Mouse (Mus musculus) forebrain, embryonic 12.5 days (tissue): ENCODE measurements around the gene Slc9a2. TPM values are rescaled to one million over a fixed set of nuclear protein-coding genes. Genes with fewer than 3 reads are reported as not detected.
A peak's percentile ranks its signal among the peaks of the same experiment; 100 is the strongest.

Experiments
- ATAC-seq: fragments of 200-750 bp; cut with Nextera tagmentation; 2 replicates; pipeline ENCODE4 v1.8.0; 2017; ENCODE audit warnings: moderate TSS enrichment; ENCODE audit not compliant: low FRiP score
- H3K27ac ChIP-seq: fragments of 300-500 bp; sonication (generic); 2 replicates; pipeline ENCODE4 v1.5.1; 2016; ENCODE audit warnings: mild to moderate bottlenecking
- H3K27me3 ChIP-seq: fragments of 300-500 bp; sonication (generic); 2 replicates; pipeline ENCODE4 v1.6.1; 2016; ENCODE audit warnings: mild to moderate bottlenecking
- H3K36me3 ChIP-seq: fragments of 300-500 bp; sonication (generic); replicated peaks from 2 replicates; pipeline ENCODE4 v1.6.1; 2016; ENCODE audit warnings: mild to moderate bottlenecking
- H3K4me1 ChIP-seq: fragments of 300-500 bp; sonication (generic); 2 replicates; pipeline ENCODE4 v1.6.1; 2016
- H3K4me2 ChIP-seq: fragments of 300-500 bp; sonication (generic); 2 replicates; pipeline ENCODE4 v1.6.1; 2016; ENCODE audit warnings: mild to moderate bottlenecking, moderate library complexity
- H3K4me3 ChIP-seq: fragments of 300-500 bp; sonication (generic); replicated peaks from 2 replicates; pipeline ENCODE4 v1.5.1; 2016; ENCODE audit warnings: mild to moderate bottlenecking
- H3K9ac ChIP-seq: fragments of 300-500 bp; sonication (generic); 2 replicates; pipeline ENCODE4 v1.6.1; 2016; ENCODE audit warnings: mild to moderate bottlenecking
- H3K9me3 ChIP-seq: fragments of 300-500 bp; sonication (generic); 2 replicates; pipeline ENCODE4 v1.6.1; 2016
- WGBS: fragments of 180-500 bp; shearing (Covaris S2); methylation state at CpG from one replicate; pipeline ENCODE4 v1.1.7; 2016; 5-methylcytosine and 5-hydroxymethylcytosine counted together
- polyA plus RNA-seq: library from polyadenylated mRNA; unstranded; fragments of >200 nt; fragmentation: Nextera tagmentation; extraction: Ambion mirVana; gene quantifications from 2 replicates; pipeline ENCODE4 v1.2.1, GENCODE M21; 2016

The Slc9a2 gene
- polyA plus RNA-seq, 1 experiment from 2014 or later: 0.05 TPM

GRCm38 (mm10) chr1:40771196-40771970 is 91.0 kb downstream of the Slc9a2 start:
- 92% methylated on average over 7 of the region's 7 CpGs for WGBS
- ATAC-seq: no peak
- no peak overlapping the region for H3K9ac ChIP-seq
- no peaks in the 10 kb centered on the region for H3K9me3 ChIP-seq
- no peaks in the 10 kb centered on the region for H3K4me1 ChIP-seq
- no peak overlapping the region for H3K27ac ChIP-seq
- no peak overlapping the region for H3K4me3 ChIP-seq
- H3K27me3 ChIP-seq: no peaks in the 10 kb centered on the region
- no peak overlapping the region for H3K4me2 ChIP-seq
- no peaks in the 10 kb centered on the region for H3K36me3 ChIP-seq

GRCm38 (mm10) chr1:40773234-40773633 is 92.9 kb downstream of the Slc9a2 start:
- H3K27me3 ChIP-seq: no peaks in the 10 kb centered on the region
- no peak overlapping the region for H3K4me3 ChIP-seq
- 89% methylated on average over 5 of the region's 5 CpGs for WGBS
- H3K9ac ChIP-seq: no peak overlapping the region
- H3K36me3 ChIP-seq: no peaks in the 10 kb centered on the region
- no peak overlapping the region for H3K4me2 ChIP-seq
- no peaks in the 10 kb centered on the region for H3K9me3 ChIP-seq
- no peaks in the 10 kb centered on the region for H3K4me1 ChIP-seq
- no peak overlapping the region for H3K27ac ChIP-seq
- no peak for ATAC-seq

GRCm38 (mm10) chr1:40774040-40774439 is 93.7 kb downstream of the Slc9a2 start:
- H3K9me3 ChIP-seq: peaks cover 7% of the 10 kb centered on the region; the same call in 1 of the 2 replicates
- no peak overlapping the region for H3K27ac ChIP-seq
- ATAC-seq: no peak
- H3K36me3 ChIP-seq: peaks cover 6% of the 10 kb centered on the region; the same call in 1 of the 2 replicates
- 96% methylated on average over 10 of the region's 10 CpGs for WGBS
- H3K4me2 ChIP-seq: no peak overlapping the region
- H3K9ac ChIP-seq: no peak overlapping the region
- no peaks in the 10 kb centered on the region for H3K27me3 ChIP-seq
- no peaks in the 10 kb centered on the region for H3K4me1 ChIP-seq
- no peak overlapping the region for H3K4me3 ChIP-seq

GRCm38 (mm10) chr1:40776102-40776501 is 95.7 kb downstream of the Slc9a2 start:
- H3K27ac ChIP-seq: no peak overlapping the region
- H3K9me3 ChIP-seq: peaks cover 13% of the 10 kb centered on the region; the same call in 1 of the 2 replicates
- WGBS: 83% methylated on average over 2 of the region's 2 CpGs
- ATAC-seq: no peak
- peaks cover 16% of the 10 kb centered on the region for H3K36me3 ChIP-seq
- no peak overlapping the region for H3K9ac ChIP-seq
- no peaks in the 10 kb centered on the region for H3K27me3 ChIP-seq
- H3K4me2 ChIP-seq: no peak overlapping the region
- H3K4me3 ChIP-seq: no peak overlapping the region
- H3K4me1 ChIP-seq: no peaks in the 10 kb centered on the region

- Histone ChIP-seq H3K9me3 (peaks cover 13% of the 10 kb centered on the region; the same call in 1 of the 2 replicates), H3K27ac (no peak overlapping the region), H3K36me3 (peaks cover 16% of the 10 kb centered on the region), H3K27me3 (no peaks in the 10 kb centered on the region), H3K4me1 (no peaks in the 10 kb centered on the region), H3K4me3 (no peak overlapping the region), H3K4me2 (no peak overlapping the region), H3K9ac (no peak overlapping the region)
- ATAC-seq: no peak
- 92% methylated on average over 3 of the region's 3 CpGs for WGBS
Measured at GRCm38 (mm10) chr1:40776763-40777162, 96.4 kb downstream of the Slc9a2 start.

- no peaks in the 10 kb centered on the region for H3K4me1 ChIP-seq
- H3K27me3 ChIP-seq: no peaks in the 10 kb centered on the region
- H3K9me3 ChIP-seq: peaks cover 13% of the 10 kb centered on the region; the same call in 1 of the 2 replicates
- no peak overlapping the region for H3K27ac ChIP-seq
- WGBS: 93% methylated on average over 7 of the region's 7 CpGs
- H3K36me3 ChIP-seq: peaks cover 16% of the 10 kb centered on the region
- H3K4me3 ChIP-seq: no peak overlapping the region
- ATAC-seq: no peak
- no peak overlapping the region for H3K9ac ChIP-seq
- no peak overlapping the region for H3K4me2 ChIP-seq
Measured at GRCm38 (mm10) chr1:40783450-40783849, 103.1 kb downstream of the Slc9a2 start.

- Histone ChIP-seq H3K36me3 (peaks cover 7% of the 10 kb centered on the region), H3K4me2 (no peak overlapping the region), H3K4me1 (peaks cover 3% of the 10 kb centered on the region; the same call in 1 of the 2 replicates), H3K27me3 (no peaks in the 10 kb centered on the region), H3K4me3 (no peak overlapping the region), H3K9ac (no peak overlapping the region), H3K27ac (no peak overlapping the region), H3K9me3 (0 out of 2 replicates have a peak, but pooled peaks cover 4% of the 10 kb centered on the region)
- no peak for ATAC-seq
- WGBS: 96% methylated on average over 9 of the region's 9 CpGs
Measured at GRCm38 (mm10) chr1:40784306-40784705, 103.9 kb downstream of the Slc9a2 start.

- no peaks in the 10 kb centered on the region for H3K27me3 ChIP-seq
Measured at GRCm38 (mm10) chr1:40785876-40786445, 105.6 kb downstream of the Slc9a2 start.

GRCm38 (mm10) chr1:40788956-40789355 is 108.6 kb downstream of the Slc9a2 start:
- no peaks in the 10 kb centered on the region for H3K27me3 ChIP-seq
- no peaks in the 10 kb centered on the region for H3K36me3 ChIP-seq
- H3K9me3 ChIP-seq: no peaks in the 10 kb centered on the region
- ATAC-seq: no peak
- H3K4me3 ChIP-seq: no peak overlapping the region
- H3K9ac ChIP-seq: no peak overlapping the region
- no peak overlapping the region for H3K27ac ChIP-seq
- H3K4me2 ChIP-seq: no peak overlapping the region
- peaks cover 15% of the 10 kb centered on the region for H3K4me1 ChIP-seq
- WGBS: 84% methylated on average over 6 of the region's 6 CpGs

More at GRCm38 (mm10) chr1:40785876-40786445, 105.6 kb downstream of the Slc9a2 start:
- Histone ChIP-seq H3K9ac (no peak overlapping the region), H3K4me3 (no peak overlapping the region), H3K9me3 (no peaks in the 10 kb centered on the region), H3K36me3 (no peaks in the 10 kb centered on the region), H3K4me2 (no peak overlapping the region), H3K27ac (no peak overlapping the region), H3K4me1 (peaks cover 13% of the 10 kb centered on the region)
- 89% methylated on average over 11 of the region's 11 CpGs for WGBS
- no peak for ATAC-seq

GRCm38 (mm10) chr1:40789666-40790233 is 109.4 kb downstream of the Slc9a2 start:
- H3K4me2 ChIP-seq: peak overlapping the region; percentile 71
- WGBS: 13% methylated on average over 5 of the region's 5 CpGs
- peak overlapping the region; percentile 55 for H3K4me3 ChIP-seq
- no peaks in the 10 kb centered on the region for H3K9me3 ChIP-seq
- H3K4me1 ChIP-seq: peaks cover 15% of the 10 kb centered on the region
- H3K9ac ChIP-seq: peak overlapping the region; percentile 47; the same call in 1 of the 2 replicates
- peak; percentile 68 for ATAC-seq
- no peaks in the 10 kb centered on the region for H3K27me3 ChIP-seq
- peak overlapping the region; percentile 56; the same call in 1 of the 2 replicates for H3K27ac ChIP-seq
- no peaks in the 10 kb centered on the region for H3K36me3 ChIP-seq

GRCm38 (mm10) chr1:40790324-40791141 is 110.2 kb downstream of the Slc9a2 start, which contains the start of gene Mfsd9:
Mfsd9 (minus strand) TSS chr1:40790687.
- Histone ChIP-seq H3K27me3 (no peaks in the 10 kb centered on the region), H3K36me3 (no peaks in the 10 kb centered on the region), H3K27ac (peak within 1 kb of the TSS; percentile 56; the same call in 1 of the 2 replicates), H3K9me3 (no peaks in the 10 kb centered on the region), H3K4me1 (peaks cover 15% of the 10 kb centered on the region), H3K4me2 (peak within 1 kb of the TSS; percentile 71), H3K9ac (peak within 1 kb of the TSS; percentile 47), H3K4me3 (peak within 1 kb of the TSS; percentile 55)
- 3% methylated on average over 36 of the region's 38 CpGs for WGBS
- peak; percentile 93 for ATAC-seq

GRCm38 (mm10) chr1:40795508-40795907 is 115.1 kb downstream of the Slc9a2 start:
- H3K4me1 ChIP-seq: 0 out of 2 replicates have a peak, but pooled peaks cover 4% of the 10 kb centered on the region
- H3K9ac ChIP-seq: no peak overlapping the region
- 88% methylated on average over 1 of the region's 1 CpGs for WGBS
- H3K36me3 ChIP-seq: no peaks in the 10 kb centered on the region
- no peaks in the 10 kb centered on the region for H3K27me3 ChIP-seq
- no peak overlapping the region for H3K4me3 ChIP-seq
- no peaks in the 10 kb centered on the region for H3K9me3 ChIP-seq
- no peak overlapping the region for H3K4me2 ChIP-seq
- no peak for ATAC-seq
- H3K27ac ChIP-seq: no peak overlapping the region
